Mouse (Mus musculus): Measurements from ENCODE around the gene Tmem120b. TPM values are rescaled to one million over a fixed set of nuclear protein-coding genes. Genes with fewer than 3 reads are reported as not detected.
A peak's percentile ranks its signal among the peaks of the same experiment; 100 is the strongest.

Gene Tmem120b
- total RNA-seq, 2 experiments from 2014 or later: 16.0 to 16.2 TPM

GRCm38 (mm10) chr5:123094238-123094991 lies 26.2 kb downstream of the Tmem120b start:
- Histone ChIP-seq H3K27ac (no peak overlapping the region), H3K4me3 (peak overlapping the region; percentile 13; the same call in 1 of the 2 replicates)
- intact Hi-C loops (cut with DNase I): no loop called here
- TF ChIP-seq CTCF (IDR thresholded peaks at IDR 0.05): no peak
- DNase-seq (ENCODE audit: extremely low spot score in 1 of 2, low spot score in 2 of 2): no peak

GRCm38 (mm10) chr5:123096299-123096698 lies 28.1 kb downstream of the Tmem120b start:
- intact Hi-C loops (cut with DNase I): no loop called here
- DNase-seq (ENCODE audit: extremely low spot score in 1 of 2, low spot score in 2 of 2): no peak
- no peak overlapping the region for H3K27ac ChIP-seq
- TF ChIP-seq CTCF (IDR thresholded peaks at IDR 0.05): no peak
- H3K4me3 ChIP-seq: no peak overlapping the region

- H3K4me3 ChIP-seq: no peak overlapping the region
- intact Hi-C loops (cut with DNase I): no loop called here
- DNase-seq (ENCODE audit: extremely low spot score in 1 of 2, low spot score in 2 of 2): no peak
- H3K27ac ChIP-seq: no peak overlapping the region
- no peak for TF ChIP-seq CTCF (IDR thresholded peaks at IDR 0.05)
Measured at GRCm38 (mm10) chr5:123098487-123098886, 30.3 kb downstream of the Tmem120b start.

DNA sequence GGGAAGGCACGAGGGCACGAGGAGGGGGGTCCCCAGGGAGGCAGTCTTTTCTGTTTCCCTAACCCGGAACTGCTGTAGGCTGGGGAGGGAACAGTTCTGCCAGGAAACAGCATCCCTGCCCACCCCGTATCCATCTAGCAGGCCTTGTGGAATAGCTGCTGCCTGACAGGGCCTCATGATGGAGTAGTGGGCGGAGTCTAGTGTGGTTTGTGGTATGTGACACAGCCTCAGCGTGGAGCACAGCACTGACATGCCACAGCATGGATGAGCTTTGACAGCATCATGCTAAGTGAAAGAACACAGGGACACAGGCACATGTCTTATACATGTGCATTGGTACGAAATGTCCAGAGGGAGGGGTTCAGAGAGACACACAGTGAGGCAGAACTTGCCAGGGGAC lies 34.2 kb downstream of the Tmem120b start:
- no peak for DNase-seq (ENCODE audit: extremely low spot score in 1 of 2, low spot score in 2 of 2)
- no peak for TF ChIP-seq CTCF (IDR thresholded peaks at IDR 0.05)
- no peak overlapping the region for H3K4me3 ChIP-seq
- intact Hi-C loops (cut with DNase I): no loop called here
- no peak overlapping the region for H3K27ac ChIP-seq

DNA sequence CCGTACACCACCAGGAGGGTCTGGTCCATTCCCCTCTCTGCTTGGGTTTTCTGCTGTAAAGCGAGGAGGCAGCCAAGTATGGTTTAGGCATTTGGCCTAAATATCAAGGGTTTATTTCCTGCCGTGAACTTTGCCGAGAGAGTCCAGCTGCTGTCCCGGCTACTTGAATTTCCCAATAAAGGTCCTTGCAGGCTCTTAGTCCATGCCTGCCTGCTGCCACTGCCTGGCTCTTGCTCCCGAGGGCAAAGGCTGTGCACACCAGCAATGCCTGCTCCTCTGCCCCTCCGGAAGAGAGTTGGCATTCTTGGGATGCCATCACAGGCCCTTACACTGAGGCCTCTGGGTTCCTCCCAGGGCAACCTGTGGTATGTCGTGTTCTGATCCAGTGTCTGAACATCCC lies 35.3 kb downstream of the Tmem120b start:
- Histone ChIP-seq H3K27ac (no peak overlapping the region), H3K4me3 (no peak overlapping the region)
- TF ChIP-seq CTCF (IDR thresholded peaks at IDR 0.05): no peak
- no peak for DNase-seq (ENCODE audit: extremely low spot score in 1 of 2, low spot score in 2 of 2)
- intact Hi-C loops (cut with DNase I): no loop called here

DNA sequence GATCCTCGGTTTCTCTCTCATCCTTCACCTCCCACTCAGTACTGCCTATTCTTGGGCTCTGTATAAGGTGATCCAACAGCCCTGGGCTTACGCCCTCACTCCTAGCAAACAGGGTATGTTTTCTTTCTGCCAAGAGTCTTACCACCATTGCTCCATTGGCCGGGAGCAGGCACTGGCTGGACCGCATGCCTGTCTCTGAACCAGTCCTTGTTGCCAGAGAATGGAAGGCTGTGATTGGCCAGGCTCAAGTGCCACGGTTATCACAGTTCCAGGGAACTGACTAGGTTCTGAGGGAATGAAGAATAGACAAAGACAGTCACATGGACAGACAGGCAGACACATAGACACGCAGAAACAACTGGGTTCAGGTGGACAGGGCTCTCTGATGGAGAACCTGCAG lies 36.6 kb downstream of the Tmem120b start:
- no peak overlapping the region for H3K27ac ChIP-seq
- no peak for TF ChIP-seq CTCF (IDR thresholded peaks at IDR 0.05)
- DNase-seq (ENCODE audit: extremely low spot score in 1 of 2, low spot score in 2 of 2): no peak
- no peak overlapping the region for H3K4me3 ChIP-seq
- intact Hi-C loops (cut with DNase I): no loop called here

DNA sequence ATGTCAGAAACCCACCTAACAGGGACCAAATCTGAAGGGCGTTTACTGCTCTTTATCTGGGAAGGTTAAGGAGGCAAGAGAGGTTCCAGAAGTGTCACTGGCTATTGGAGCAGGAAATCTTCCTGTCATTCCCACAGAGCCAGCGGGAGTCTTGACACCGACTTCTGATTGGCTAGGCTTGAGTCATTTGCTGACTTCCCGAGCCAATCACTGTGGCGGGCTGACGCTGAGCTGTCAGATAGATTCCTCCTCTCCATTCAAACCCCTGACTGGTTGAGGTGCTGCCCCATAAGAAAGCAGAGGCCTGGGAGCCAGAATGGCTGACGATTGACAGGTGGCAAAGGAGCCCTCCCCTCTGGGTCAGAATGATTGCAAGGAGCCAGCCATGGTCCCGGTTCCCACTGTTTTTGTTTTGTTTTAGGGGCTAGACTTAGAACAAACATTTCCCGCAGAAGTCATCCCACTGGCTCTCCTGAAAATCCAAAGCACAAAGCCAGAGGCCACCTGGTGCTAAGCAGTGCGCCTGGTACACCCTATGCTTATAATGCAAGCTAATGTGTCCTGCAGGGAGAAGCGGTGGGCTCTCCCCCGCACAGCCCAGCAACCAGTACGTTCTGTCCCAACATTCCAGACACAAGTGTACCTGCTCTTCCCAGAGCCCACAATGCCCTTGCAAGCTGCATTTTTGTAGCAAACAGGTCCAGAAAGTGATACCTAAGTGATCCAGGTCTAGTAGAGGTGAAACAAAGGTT lies 41.4 kb downstream of the Tmem120b start:
- Histone ChIP-seq H3K27ac (no peak overlapping the region), H3K4me3 (no peak overlapping the region)
- TF ChIP-seq CTCF (IDR thresholded peaks at IDR 0.05): no peak
- DNase-seq (ENCODE audit: extremely low spot score in 1 of 2, low spot score in 2 of 2): peak in 1 of 2 experiments; percentile 37
- intact Hi-C loops (cut with DNase I): no loop called here

DNA sequence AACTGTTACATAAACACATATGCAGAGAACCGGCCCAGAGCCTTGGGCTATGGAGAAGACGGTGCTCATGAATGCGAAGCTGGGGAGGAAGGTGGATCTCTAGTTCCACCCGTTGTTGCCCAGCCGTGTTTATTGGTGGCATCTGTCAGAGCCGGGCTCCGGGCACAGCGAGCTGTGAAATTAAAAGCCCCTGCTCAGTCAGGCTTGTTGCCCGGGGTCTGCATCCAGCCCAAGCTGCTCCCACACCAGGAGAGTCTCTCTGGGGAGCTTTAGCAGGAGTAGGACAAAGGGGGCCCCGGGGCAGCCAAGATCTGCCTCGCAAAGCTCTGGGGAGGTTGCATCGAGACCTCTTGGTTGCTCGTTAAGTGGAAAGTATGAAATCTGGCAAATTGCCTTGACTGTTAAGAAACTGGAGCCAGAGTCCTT lies 42.1 kb downstream of the Tmem120b start:
- Histone ChIP-seq H3K27ac (no peak overlapping the region), H3K4me3 (no peak overlapping the region)
- TF ChIP-seq CTCF (IDR thresholded peaks at IDR 0.05): no peak
- intact Hi-C loops (cut with DNase I): no loop called here
- DNase-seq (ENCODE audit: extremely low spot score in 1 of 2, low spot score in 2 of 2): no peak

GRCm38 (mm10) chr5:123114109-123114508 lies 45.9 kb downstream of the Tmem120b start:
- TF ChIP-seq CTCF (IDR thresholded peaks at IDR 0.05): no peak
- Histone ChIP-seq H3K27ac (no peak overlapping the region), H3K4me3 (no peak overlapping the region)
- no peak for DNase-seq (ENCODE audit: extremely low spot score in 1 of 2, low spot score in 2 of 2)
- intact Hi-C loops (cut with DNase I): no loop called here

GRCm38 (mm10) chr5:123114924-123115323 lies 46.7 kb downstream of the Tmem120b start:
- H3K4me3 ChIP-seq: no peak overlapping the region
- intact Hi-C loops (cut with DNase I): loop anchor here (5.0 kb wide), 1 partner anchor 38 kb away; no protein-coding TSS in a partner anchor
- DNase-seq (ENCODE audit: extremely low spot score in 1 of 2, low spot score in 2 of 2): peak; percentile 39 to 43
- TF ChIP-seq CTCF (IDR thresholded peaks at IDR 0.05): peak; percentile 64
- H3K27ac ChIP-seq: no peak overlapping the region

GRCm38 (mm10) chr5:123116080-123116479 lies 47.9 kb downstream of the Tmem120b start:
- Histone ChIP-seq H3K4me3 (no peak overlapping the region), H3K27ac (no peak overlapping the region)
- no peak for DNase-seq (ENCODE audit: extremely low spot score in 1 of 2, low spot score in 2 of 2)
- intact Hi-C loops (cut with DNase I): loop anchor here (2.0 to 5.0 kb wide), 2 partner anchors 33 to 39 kb away; no protein-coding TSS in a partner anchor
- TF ChIP-seq CTCF (IDR thresholded peaks at IDR 0.05): no peak

GRCm38 (mm10) chr5:123117257-123117656 lies 49.0 kb downstream of the Tmem120b start:
- peak; percentile 86 for TF ChIP-seq CTCF (IDR thresholded peaks at IDR 0.05)
- intact Hi-C loops (cut with DNase I): loop anchor here (1.0 to 5.0 kb wide), 3 partner anchors 32 to 54 kb away; no protein-coding TSS in a partner anchor
- peak; percentile 71 to 74 for DNase-seq (ENCODE audit: extremely low spot score in 1 of 2, low spot score in 2 of 2)

More at GRCm38 (mm10) chr5:123117257-123117656, 49.0 kb downstream of the Tmem120b start:
- no peak overlapping the region for H3K27ac ChIP-seq
- H3K4me3 ChIP-seq: no peak overlapping the region

Data from left cerebral cortex, adult 2 months (tissue).